Mouse (Mus musculus) embryo, embryonic 11.5 days (tissue): ENCODE results near the gene Kif12.

Source experiments
- DNase-seq: peaks from one replicate; pipeline ENCODE4 v3.0.0-alpha.2; 2012; ENCODE audit warnings: low read depth, low spot score

Gene Kif12

DNA sequence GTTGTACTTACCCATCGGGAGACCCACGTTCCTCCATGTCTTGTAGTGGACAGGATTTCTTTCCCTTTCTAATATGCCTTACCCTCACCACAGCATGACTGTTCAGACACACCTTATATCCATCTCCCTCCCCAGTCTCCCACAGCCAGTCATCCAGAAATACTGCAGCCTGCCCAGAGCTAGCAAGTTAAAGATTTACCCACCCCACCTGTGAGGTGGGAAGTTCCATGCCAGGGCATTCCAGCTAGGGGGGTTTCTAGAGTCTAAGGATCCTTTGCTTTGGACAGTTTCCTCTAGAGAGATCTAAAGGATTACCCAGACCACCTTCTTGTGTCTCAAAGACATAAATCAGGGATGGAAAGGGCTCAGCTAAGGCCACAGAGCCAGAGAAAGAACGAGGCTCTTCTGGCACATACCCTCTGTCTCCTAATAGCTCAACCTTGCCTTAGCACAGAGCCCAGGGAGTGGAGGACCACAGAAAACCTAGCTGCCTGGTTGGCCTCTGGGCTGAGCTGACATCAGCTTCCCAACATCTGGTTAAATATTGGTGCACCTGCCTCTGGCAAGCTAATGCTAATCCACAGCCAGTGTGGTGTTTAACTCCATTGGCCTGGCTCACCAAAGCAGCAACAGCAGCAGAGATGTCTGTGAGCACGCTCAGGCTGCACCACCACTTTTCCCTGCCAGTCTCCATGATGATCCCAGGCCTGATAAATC is at the start of gene Kif12:
Gene Kif12, minus strand, starts transcription at position 163 of the 717 bp plus-strand sequence.
- no peak for DNase-seq

DNA sequence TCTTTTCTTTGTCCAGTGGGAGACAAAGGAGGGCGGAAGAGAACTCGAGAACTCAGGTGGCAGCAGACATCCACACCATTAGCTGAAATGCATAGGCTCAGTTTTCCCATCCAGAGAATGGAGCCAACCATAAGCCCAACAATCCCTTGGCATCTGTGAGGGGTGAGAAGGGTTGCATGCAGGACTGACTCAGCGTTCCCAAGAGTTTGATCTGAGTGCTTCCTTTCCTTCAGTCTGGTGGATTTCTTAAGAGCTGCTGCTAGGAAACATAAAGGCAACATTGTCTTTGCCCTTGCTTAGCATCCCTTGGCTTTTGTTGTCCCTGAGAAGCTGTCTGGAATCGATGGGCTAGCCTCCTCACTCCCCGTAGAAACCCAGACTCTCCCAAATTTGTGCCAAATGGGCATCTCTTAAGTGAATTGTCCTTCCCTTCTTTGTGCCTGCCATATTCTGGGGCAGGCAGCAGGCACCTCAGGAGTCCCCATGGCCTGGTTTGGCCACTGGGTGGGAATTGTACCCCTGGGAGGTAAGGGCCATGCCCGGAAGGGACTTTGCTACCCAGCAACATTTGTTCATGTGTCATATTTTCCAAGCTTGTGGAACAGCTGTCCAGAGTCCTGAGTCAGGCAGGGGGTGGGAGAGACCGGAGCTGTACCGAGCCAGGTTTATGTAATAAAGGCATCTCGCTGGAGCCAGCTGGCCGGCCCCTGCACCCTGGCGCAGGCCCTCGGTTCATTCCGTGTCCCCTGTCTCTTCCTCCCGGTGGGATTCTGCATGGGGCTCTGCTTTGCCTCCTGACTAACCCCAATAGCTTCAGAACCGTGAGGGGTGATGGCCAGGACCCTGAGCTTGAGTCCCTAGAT is 49.4 kb upstream of the Kif12 start:
- DNase-seq, result no peak

DNA sequence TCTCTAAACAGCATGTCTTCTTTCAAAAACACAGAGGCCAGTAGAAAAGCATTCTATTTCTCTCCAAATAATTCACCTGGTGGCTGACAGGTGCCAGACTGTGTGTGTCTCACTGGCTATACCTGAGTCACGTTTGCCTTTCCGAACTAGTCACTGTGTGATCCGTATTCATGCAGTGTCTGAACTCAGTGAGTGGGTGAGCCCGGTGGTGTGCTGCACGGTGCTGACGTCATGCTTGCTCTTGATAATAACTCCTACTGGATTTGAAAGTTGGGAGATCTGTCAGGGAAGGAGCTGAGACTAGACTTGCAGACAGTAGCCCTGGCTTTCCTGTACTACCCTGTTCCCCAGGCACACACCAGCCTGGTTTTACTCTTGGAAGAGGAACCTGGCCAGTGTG is 47.7 kb upstream of the Kif12 start:
- DNase-seq, result no peak

DNA sequence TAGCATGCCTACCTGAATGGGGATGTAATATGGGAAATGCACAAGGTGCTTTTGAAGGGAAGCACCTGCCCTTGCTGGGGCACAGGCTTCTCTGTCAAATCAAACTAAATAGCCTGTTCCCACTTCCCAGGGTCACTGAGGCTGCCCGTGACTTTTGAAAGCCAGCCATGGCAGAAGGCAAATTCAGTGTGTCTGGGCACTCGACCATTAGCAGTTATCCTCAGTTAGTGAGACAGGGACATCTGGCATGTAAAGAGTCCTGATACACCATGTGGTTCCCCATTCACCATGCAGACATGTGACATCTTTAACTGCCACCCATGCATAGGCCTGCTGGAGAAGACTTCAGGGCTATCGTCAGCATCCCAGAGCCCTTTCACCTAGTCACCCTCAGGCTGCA is 47.1 kb upstream of the Kif12 start:
- no peak for DNase-seq

DNA sequence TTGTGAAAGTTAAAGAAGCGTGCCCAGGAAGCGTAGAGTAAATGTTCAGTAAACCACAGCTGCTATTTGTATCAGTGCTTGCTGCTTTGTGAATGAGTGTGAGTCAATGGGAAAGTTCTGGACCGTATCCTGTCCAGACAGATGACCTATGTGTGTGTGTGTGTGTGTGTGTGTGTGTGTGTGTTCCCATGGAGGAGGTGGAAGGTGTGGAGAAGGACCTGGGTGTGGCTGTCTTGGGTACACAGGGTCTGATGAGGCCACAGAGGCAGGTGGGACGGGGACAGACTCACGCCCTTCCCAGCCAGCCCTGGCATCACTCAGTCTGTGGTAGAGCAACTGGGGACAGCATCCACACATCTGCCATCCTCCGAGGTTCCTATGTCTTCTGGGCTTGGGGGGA is 45.6 kb upstream of the Kif12 start:
- no peak for DNase-seq

DNA sequence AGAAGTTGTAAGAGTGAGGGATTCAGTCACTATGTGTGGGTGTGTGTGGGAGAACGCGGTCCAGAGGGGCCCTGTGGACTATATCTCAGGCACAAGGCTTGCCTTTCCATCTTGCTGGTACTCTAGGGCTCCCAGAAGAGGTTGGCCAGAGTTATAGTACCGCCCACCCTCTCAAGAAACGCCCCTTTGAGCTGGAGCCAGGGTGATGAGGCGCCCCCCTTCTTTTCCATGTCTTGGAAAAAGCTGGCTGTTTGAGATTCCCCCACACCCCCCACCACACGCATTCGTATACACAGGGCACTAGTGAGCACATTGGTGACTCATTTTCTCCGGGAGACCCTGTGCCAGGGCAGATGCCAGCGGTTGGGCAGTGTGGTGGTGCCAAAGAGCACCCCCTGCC is 44.6 kb upstream of the Kif12 start:
- no peak for DNase-seq

GRCm38 (mm10) chr4:63215993-63216531 is 44.1 kb upstream of the Kif12 start:
- DNase-seq, result peak; percentile 32

DNA sequence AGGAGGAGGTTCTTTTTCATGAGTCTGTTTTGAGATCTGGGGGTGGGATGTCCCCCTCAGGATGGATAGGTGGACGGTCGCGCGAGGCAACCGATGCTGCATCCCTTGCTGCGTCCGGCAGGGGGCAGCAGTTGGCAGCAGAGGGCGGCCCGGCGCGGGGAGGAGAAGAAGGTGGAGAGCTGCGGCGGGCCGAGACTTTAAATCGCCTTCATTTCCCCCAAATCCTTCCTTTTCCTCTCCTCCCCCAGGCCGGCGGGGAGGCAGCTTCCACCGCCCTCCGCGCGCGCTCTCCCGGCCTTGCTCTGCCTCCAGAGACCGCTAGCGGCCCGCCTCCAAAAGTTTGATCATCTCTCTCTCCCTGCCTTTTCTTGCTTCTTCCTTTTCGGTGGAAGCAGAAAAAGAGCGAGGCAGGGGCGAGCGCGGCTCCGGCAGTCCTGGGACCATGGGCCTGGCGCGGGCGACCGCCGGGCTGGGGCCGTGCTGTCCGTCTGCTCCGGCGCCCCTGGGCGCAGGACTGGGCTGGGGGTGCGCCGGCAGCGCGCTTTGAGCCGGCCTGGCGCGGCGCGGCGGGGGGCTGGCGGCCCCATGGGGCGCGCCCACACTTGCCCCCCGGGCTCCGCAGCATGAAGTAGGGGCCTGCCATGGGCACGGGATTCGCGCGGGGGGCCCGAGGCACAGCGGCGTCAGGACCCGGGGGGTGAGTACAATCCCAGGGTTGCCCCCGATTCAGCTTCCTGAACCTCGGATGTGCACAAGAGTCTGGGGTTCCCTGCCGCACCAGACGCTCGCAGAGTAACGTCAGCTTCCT is 43.5 kb upstream of the Kif12 start:
- peak; percentile 72 for DNase-seq

DNA sequence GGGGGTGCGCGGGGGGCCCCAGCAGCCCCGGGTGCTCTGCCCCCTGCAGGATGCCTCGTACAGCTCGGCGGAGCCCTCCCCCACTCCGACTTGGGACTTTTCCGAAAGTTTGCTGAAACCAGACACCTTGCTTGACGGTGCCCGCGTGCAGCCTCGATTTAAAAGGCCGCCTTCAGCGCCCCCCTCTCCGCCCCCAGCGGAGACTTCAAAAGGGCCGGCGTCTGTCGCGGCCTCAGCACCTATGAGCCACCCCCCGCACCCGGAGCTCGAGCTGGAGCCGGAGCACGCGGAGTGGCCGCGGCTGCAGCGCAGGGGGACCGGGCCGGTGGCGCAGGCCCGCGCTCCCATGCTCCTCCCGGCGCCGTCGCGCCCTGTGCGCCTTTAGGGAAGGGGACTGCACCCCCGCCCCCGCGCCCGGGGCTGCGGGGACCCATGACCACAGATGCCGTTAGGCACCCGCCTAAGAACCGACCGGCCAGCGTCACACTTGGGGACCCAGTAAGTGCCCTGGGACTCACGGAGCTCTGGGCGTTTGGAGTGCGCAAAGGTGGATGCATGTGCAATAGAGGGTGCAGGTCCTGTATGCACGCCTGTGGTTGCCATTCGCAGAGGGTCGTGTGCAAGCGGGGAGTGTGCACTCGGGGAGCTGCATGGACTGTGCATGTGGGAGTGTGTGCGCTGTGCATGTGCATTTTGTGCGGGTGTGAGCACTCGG is 42.1 kb upstream of the Kif12 start, which contains the start of gene Col27a1:
Gene Col27a1, plus strand, starts transcription at position 98 of the 715 bp plus-strand sequence.
- DNase-seq, result peak; percentile 48

DNA sequence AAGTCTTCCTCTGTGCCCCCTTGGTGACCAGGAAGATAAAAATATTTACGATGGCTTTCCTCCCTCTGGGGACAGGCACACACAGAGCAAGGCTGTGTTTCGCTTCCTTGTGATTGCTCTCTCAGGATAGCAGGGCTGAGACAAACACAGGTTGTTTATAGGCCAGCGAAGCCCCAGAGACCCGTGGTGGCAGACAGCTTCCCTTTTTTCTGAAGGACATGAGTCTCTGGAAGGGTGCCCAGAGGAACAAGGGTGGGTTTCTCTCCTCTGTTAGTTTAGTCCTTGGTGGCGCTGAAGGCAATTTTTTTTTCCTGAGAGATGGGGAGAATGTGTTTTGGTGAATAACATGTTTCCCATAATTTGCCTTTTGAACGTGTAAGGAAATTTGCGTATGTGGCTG is 33.7 kb upstream of the Kif12 start:
- no peak for DNase-seq

GRCm38 (mm10) chr4:63203874-63204273 is 31.9 kb upstream of the Kif12 start:
- no peak for DNase-seq

DNA sequence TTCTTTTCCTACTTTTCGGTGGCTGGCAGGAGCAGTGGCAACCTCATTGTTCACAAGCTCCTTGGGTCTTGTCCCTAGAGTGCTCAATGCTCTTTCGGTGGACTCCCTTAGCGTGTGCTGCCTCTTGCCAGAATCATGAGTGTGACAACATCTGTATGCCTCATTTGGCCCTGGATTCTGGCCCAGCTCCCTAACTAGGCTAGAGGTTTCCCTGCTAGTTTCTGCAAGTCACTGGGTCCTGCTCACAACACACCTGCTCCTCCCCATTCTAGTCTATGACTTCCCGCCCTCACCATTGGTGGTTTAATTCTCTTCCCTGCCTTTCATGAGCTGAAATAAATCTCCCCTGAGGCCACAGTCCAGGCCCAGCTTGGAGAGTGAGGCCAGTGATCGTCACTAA is 27.4 kb upstream of the Kif12 start:
- no peak for DNase-seq

DNA sequence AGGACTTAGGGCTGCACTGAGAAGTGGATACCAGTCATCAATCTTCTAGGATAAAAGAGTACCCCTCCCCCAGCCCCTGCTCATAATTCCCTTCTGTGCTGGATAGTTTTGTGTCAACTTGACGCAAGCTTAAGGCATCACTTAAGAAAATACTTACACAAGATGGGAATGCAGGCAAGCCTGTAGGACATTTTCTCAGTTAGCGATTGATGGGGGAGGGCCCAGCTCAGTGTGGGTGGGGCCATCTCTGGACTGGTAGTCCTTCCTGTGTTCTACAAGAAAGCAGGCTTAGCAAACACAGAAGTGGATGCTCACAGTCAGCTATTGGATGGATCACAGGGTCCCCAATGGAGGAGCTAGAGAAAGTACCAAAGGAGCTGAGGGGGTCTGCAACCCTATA is 22.4 kb upstream of the Kif12 start:
- no peak for DNase-seq

DNA sequence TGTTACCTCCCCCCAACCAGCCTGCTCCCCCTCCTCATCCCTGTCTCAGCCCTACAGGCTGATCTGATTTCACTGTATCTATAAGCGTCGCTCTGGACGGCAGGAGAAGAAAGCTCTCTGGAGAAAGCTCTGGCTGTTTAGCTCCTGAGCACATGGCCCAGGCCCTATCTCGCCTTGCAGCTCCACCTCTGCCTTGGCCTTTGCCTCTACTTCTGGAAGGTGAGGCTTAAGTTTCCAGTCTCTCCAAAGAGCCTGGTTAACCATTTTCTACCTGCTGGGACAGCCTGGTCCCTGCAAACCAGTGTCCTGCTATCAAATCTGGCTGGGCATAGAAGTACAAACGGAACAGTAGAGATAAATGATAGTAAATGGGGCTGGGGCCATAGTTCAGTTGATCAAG is 19.7 kb upstream of the Kif12 start:
- no peak for DNase-seq

GRCm38 (mm10) chr4:63186281-63186870 is 14.4 kb upstream of the Kif12 start:
- DNase-seq, result peak; percentile 19

DNA sequence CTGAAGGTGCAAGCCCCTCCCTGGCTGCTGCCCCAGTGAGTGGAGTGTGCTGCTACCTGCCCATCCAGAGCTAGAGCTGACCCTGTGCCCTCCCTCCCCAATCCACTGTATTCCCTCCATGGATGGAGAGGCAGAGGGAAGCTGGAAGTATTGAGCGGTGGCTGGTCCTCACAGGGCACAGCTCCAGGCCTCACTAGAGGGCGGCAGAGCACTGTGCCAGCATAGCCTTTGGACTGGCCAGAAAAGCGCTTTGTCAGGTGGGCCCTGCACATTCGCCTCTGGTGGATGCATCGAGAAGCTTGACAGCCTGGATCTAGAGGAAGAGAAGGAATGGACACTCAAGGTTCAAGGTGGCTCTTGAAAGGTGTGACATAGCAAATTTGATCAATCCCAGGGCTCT is 9.6 kb upstream of the Kif12 start:
- peak; percentile 47 for DNase-seq

DNA sequence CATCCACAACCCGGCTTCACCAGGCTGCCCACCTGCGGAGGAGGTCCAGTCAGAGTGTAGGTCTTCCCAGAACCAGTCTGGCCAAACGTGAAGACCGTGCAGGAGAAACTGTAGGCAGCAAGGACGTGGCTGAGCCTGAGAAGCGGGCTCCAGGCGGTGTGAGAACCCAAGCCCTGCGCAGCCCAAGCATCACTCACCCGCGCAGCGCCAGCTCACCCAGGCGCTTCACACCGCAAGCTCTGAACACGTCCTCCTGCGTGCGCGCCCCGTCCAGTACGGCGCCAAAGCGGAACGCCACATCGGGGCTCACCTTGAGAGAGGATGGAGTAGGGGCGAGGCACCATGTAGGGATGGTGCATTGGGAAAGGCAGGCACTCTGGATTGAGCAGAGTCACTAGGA is 809 bp downstream of the Kif12 start:
- no peak for DNase-seq

- no peak for DNase-seq
Measured at GRCm38 (mm10) chr4:63170061-63170460, 1.9 kb downstream of the Kif12 start.

- no peak for DNase-seq
Measured at GRCm38 (mm10) chr4:63166323-63166722, 5.6 kb downstream of the Kif12 start.

DNA sequence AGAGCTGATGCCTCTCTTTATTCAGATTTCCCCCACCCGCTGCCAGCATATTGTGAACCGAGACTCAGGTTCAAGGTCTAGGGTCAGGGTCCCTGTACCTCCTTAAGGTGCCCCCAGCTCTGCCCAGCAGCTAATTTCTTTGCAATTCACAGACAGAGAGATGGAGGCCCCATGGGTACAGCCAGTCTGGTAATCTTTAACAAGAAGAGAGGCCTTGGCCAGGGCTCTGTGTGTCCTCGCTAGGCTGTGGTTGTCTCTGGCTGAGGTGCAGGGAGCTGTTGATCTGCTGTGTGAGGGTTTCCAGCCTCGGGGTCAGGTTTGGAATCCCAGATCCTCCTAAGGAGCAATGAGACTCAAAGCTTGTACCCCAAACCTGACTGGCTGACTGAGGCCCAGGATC is 6.3 kb downstream of the Kif12 start:
- DNase-seq, result no peak
